Comparison of ENCODE assay signal across 1 mouse cellular context in the genomic region with DNA sequence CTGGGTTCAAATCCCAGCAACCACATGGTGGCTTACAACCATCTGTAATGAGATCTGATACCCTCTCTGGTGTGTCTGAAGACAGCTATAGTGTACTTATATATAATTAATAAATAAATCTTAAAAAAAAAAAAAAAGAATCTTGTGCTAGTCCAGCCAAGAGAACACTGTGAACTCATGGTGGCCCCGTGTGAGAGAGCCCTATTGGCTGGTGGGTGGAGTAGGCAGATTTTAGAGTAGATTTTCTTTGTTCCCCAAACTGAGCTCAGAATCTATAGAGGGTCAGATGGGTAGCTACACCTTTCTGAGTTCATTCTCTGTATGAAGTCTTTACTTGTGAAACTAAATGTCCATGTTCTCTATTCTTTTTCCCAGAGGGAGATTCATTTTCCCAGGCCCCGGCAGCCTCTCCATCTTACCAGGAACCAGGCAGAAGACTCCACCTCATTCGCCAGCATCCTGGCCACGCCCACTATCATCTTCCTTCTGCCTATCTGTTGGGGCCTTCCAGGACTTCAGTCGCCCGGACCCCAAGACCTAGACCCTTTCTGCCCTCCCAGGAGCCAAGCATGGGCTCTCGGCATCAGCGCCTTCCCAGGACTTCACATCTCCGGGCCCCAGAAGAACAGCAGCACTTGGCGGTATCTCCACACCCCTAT.
TF ChIP-seq lines count a peak whose summit lies in the region.

No protein-coding gene starts in this region.

TF ChIP-seq in MEL, 35 proteins besides CTCF, POLR2A, EP300 and RAD21 (continued from another document):
- no peak for TF ChIP-seq GABPA (IDR thresholded peaks at IDR 0.05; ENCODE audit: low read depth, low read length)
- no peak for TF ChIP-seq TCF12 (IDR thresholded peaks at IDR 0.05; ENCODE audit: low read depth, low read length)
- TF ChIP-seq MAX (IDR thresholded peaks at IDR 0.05; ENCODE audit: low read length) = no peak
- 0 out of 2 replicates have a peak, but pooled peaks have one; percentile 9 for TF ChIP-seq SMC3 (IDR thresholded peaks at IDR 0.05; ENCODE audit: low read depth, low read length)
- TF ChIP-seq ZMIZ1 (IDR thresholded peaks at IDR 0.05; ENCODE audit: low read depth, low read length) = 0 out of 2 replicates have a peak, but pooled peaks have one; percentile 13
- no peak for TF ChIP-seq BHLHE40 (IDR thresholded peaks at IDR 0.05; ENCODE audit: borderline replicate concordance, low read depth, low read length)
- 0 out of 2 replicates have a peak, but pooled peaks have one; percentile 12 for TF ChIP-seq SIN3A (IDR thresholded peaks at IDR 0.05; ENCODE audit: low read length)
- TF ChIP-seq MAZ (IDR thresholded peaks at IDR 0.05; ENCODE audit: low read depth, low read length) = 0 out of 2 replicates have a peak, but pooled peaks have one; percentile 8
- TF ChIP-seq E2F4 (IDR thresholded peaks at IDR 0.05; ENCODE audit: borderline replicate concordance, low read depth, low read length) = 0 out of 2 replicates have a peak, but pooled peaks have one; percentile 45
- TF ChIP-seq MYC (IDR thresholded peaks at IDR 0.05; ENCODE audit: low read depth, low read length) = peak; percentile 62
- 0 out of 2 replicates have a peak, but pooled peaks have one; percentile 4 for TF ChIP-seq ELF1 (IDR thresholded peaks at IDR 0.05; ENCODE audit: low read depth, low read length)
- TF ChIP-seq ZNF384 (IDR thresholded peaks at IDR 0.05; ENCODE audit: low read depth, low read length) = peak; percentile 66; the same call in 1 of the 2 replicates
- no peak for TF ChIP-seq KAT2A (conservative IDR thresholded peaks at IDR 0.05; ENCODE audit: low read depth, low read length)
TF ChIP-seq in MEL: peak in this region for 9.
